Mouse (Mus musculus): ENCODE data around the gene Tmem59.

DNA sequence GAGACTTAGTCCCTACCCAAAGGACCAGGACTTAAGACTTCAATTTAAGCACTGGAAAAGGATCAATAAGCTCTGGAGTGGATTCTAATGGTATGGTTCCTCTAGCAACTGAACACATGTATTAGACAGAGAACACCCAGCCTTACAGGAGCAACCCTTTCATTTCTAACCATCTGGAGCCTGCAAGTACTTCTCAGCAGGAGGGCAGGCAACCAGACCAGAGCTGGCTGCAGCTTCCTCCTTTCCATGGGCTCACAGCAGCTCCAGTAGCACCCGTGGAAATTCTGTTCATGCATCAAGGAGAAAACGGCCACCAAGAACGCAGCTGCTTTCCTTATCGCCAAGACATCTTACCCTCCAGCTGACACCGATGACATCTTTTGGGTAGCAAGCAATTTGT is 42.5 kb upstream of the Tmem59 start:
- TF ChIP-seq POLR2A (IDR thresholded peaks at IDR 0.05; ENCODE audit: low read depth, low read length): no peak
- no peak for TF ChIP-seq ZMIZ1 (IDR thresholded peaks at IDR 0.05; ENCODE audit: low read depth, low read length)
- TF ChIP-seq CHD2 (IDR thresholded peaks at IDR 0.05; ENCODE audit: low read length): no peak
- no peak for TF ChIP-seq CHD1 (IDR thresholded peaks at IDR 0.05; ENCODE audit: low read depth, low read length)
- no peak for TF ChIP-seq CTCF (conservative IDR thresholded peaks at IDR 0.05 in 1 of 2, IDR thresholded peaks at IDR 0.05 in 1 of 2; ENCODE audit: low read depth in 2 of 2, low read length in 2 of 2)
- TF ChIP-seq EP300 (IDR thresholded peaks at IDR 0.05; ENCODE audit: low read length): no peak
- TF ChIP-seq MYC (IDR thresholded peaks at IDR 0.05; ENCODE audit: low read depth, low read length): no peak
- TF ChIP-seq JUND (conservative IDR thresholded peaks at IDR 0.05; ENCODE audit: low read depth, low read length): no peak
